Mouse (Mus musculus): ENCODE measurements around the gene Trpc1. TPM values are rescaled to one million over a fixed set of nuclear protein-coding genes. Genes with fewer than 3 reads are reported as not detected.

The Trpc1 gene
- total and polyA plus RNA-seq, 2 experiments from 2014 or later: 9.6 to 23.2 TPM

GRCm38 (mm10) chr9:95783646-95784293, 33.6 kb upstream of the Trpc1 start:
- H3K36me3 ChIP-seq (ENCODE audit: insufficient read depth, low read length): no peaks in the 10 kb centered on the region
- ATAC-seq (0 out of 2 replicates have a peak, but pooled peaks have one; percentile 29), DNase-seq (ENCODE audit: low spot score) (peak; percentile 4)
- H3K4me3 ChIP-seq (ENCODE audit: low read length): no peak overlapping the region
- no peak overlapping the region for H3K27ac ChIP-seq
- H3K4me1 ChIP-seq (ENCODE audit: insufficient read depth, low read length): 0 out of 2 replicates have a peak, but pooled peaks cover 4% of the 10 kb centered on the region
- H3K4me2 ChIP-seq (ENCODE audit: low read depth, low read length): peak overlapping the region; percentile 39
- no peaks in the 10 kb centered on the region for H3K27me3 ChIP-seq (ENCODE audit: insufficient read depth, low read length)
- TF ChIP-seq CTCF (IDR thresholded peaks at IDR 0.05; ENCODE audit: low read depth): no peak
- H3K9me3 ChIP-seq (ENCODE audit: low read length): no peaks in the 10 kb centered on the region
- no peak overlapping the region for H3K9ac ChIP-seq (replicated peaks; ENCODE audit: low read length)
- 61% methylated on average over 17 of the region's 17 CpGs for WGBS

- no peaks in the 10 kb centered on the region for H3K27me3 ChIP-seq (ENCODE audit: insufficient read depth, low read length)
- no peak for ATAC-seq
- no peak overlapping the region for H3K27ac ChIP-seq
- no peaks in the 10 kb centered on the region for H3K36me3 ChIP-seq (ENCODE audit: insufficient read depth, low read length)
- WGBS: 74% methylated on average over 2 of the region's 2 CpGs
- no peak overlapping the region for H3K9ac ChIP-seq (replicated peaks; ENCODE audit: low read length)
- no peak for DNase-seq (ENCODE audit: low spot score)
- no peak for TF ChIP-seq CTCF (IDR thresholded peaks at IDR 0.05; ENCODE audit: low read depth)
- no peak overlapping the region for H3K4me3 ChIP-seq (ENCODE audit: low read length)
- H3K9me3 ChIP-seq (ENCODE audit: low read length): no peaks in the 10 kb centered on the region
- H3K4me2 ChIP-seq (ENCODE audit: low read depth, low read length): no peak overlapping the region
- H3K4me1 ChIP-seq (ENCODE audit: insufficient read depth, low read length): no peaks in the 10 kb centered on the region
Measured at GRCm38 (mm10) chr9:95771671-95772070, 21.5 kb upstream of the Trpc1 start.

GRCm38 (mm10) chr9:95763218-95763617, 13.0 kb upstream of the Trpc1 start:
- Histone ChIP-seq H3K27me3 (ENCODE audit: insufficient read depth, low read length) (no peaks in the 10 kb centered on the region), H3K27ac (no peak overlapping the region), H3K4me3 (ENCODE audit: low read length) (no peak overlapping the region), H3K9me3 (ENCODE audit: low read length) (no peaks in the 10 kb centered on the region), H3K9ac (replicated peaks; ENCODE audit: low read length) (no peak overlapping the region), H3K36me3 (ENCODE audit: insufficient read depth, low read length) (no peaks in the 10 kb centered on the region), H3K4me1 (ENCODE audit: insufficient read depth, low read length) (no peaks in the 10 kb centered on the region), H3K4me2 (ENCODE audit: low read depth, low read length) (no peak overlapping the region)
- DNase-seq (ENCODE audit: low spot score) (no peak), ATAC-seq (no peak)
- 85% methylated on average over 4 of the region's 4 CpGs for WGBS
- TF ChIP-seq CTCF (IDR thresholded peaks at IDR 0.05; ENCODE audit: low read depth): no peak

- H3K9ac ChIP-seq (replicated peaks; ENCODE audit: low read length): no peak overlapping the region
- H3K27ac ChIP-seq: no peak overlapping the region
- H3K27me3 ChIP-seq (ENCODE audit: insufficient read depth, low read length): no peaks in the 10 kb centered on the region
- H3K4me1 ChIP-seq (ENCODE audit: insufficient read depth, low read length): no peaks in the 10 kb centered on the region
- WGBS: 87% methylated on average over 3 of the region's 3 CpGs
- no peaks in the 10 kb centered on the region for H3K9me3 ChIP-seq (ENCODE audit: low read length)
- no peak overlapping the region for H3K4me2 ChIP-seq (ENCODE audit: low read depth, low read length)
- no peaks in the 10 kb centered on the region for H3K36me3 ChIP-seq (ENCODE audit: insufficient read depth, low read length)
- DNase-seq (ENCODE audit: low spot score) (no peak), ATAC-seq (no peak)
- TF ChIP-seq CTCF (IDR thresholded peaks at IDR 0.05; ENCODE audit: low read depth): no peak
- H3K4me3 ChIP-seq (ENCODE audit: low read length): no peak overlapping the region
Measured at GRCm38 (mm10) chr9:95762228-95762627, 12.1 kb upstream of the Trpc1 start.

- Histone ChIP-seq H3K9ac (replicated peaks; ENCODE audit: low read length) (no peak overlapping the region), H3K36me3 (ENCODE audit: insufficient read depth, low read length) (no peaks in the 10 kb centered on the region), H3K4me3 (ENCODE audit: low read length) (no peak overlapping the region), H3K27ac (no peak overlapping the region), H3K4me1 (ENCODE audit: insufficient read depth, low read length) (no peaks in the 10 kb centered on the region), H3K27me3 (ENCODE audit: insufficient read depth, low read length) (no peaks in the 10 kb centered on the region), H3K4me2 (ENCODE audit: low read depth, low read length) (no peak overlapping the region), H3K9me3 (ENCODE audit: low read length) (no peaks in the 10 kb centered on the region)
- DNase-seq (ENCODE audit: low spot score): no peak
- TF ChIP-seq CTCF (IDR thresholded peaks at IDR 0.05; ENCODE audit: low read depth): no peak
- no peak for ATAC-seq
- 93% methylated on average over 8 of the region's 8 CpGs for WGBS
Measured at GRCm38 (mm10) chr9:95761381-95761780, 11.2 kb upstream of the Trpc1 start.

- H3K27ac ChIP-seq: no peak overlapping the region
- peaks cover 6% of the 10 kb centered on the region; the same call in 1 of the 2 replicates for H3K4me1 ChIP-seq (ENCODE audit: insufficient read depth, low read length)
- DNase-seq (ENCODE audit: low spot score) (peak; percentile 25), ATAC-seq (no peak)
- peak overlapping the region; percentile 99 for H3K4me3 ChIP-seq (ENCODE audit: low read length)
- H3K9ac ChIP-seq (replicated peaks; ENCODE audit: low read length): 0 out of 2 replicates have a peak overlapping the region, but pooled peaks have one; percentile 95
- H3K9me3 ChIP-seq (ENCODE audit: low read length): no peaks in the 10 kb centered on the region
- TF ChIP-seq CTCF (IDR thresholded peaks at IDR 0.05; ENCODE audit: low read depth): peak; percentile 53
- 35% methylated on average over 9 of the region's 9 CpGs for WGBS
- no peaks in the 10 kb centered on the region for H3K36me3 ChIP-seq (ENCODE audit: insufficient read depth, low read length)
- no peaks in the 10 kb centered on the region for H3K27me3 ChIP-seq (ENCODE audit: insufficient read depth, low read length)
- H3K4me2 ChIP-seq (ENCODE audit: low read depth, low read length): peak overlapping the region; percentile 69
Measured at GRCm38 (mm10) chr9:95750746-95751145, 571 bp upstream of the Trpc1 start.

- peak; percentile 26 for DNase-seq (ENCODE audit: low spot score)
Measured at GRCm38 (mm10) chr9:95749461-95749928, 680 bp downstream of the Trpc1 start.

More at GRCm38 (mm10) chr9:95749461-95749928, 680 bp downstream of the Trpc1 start:
- Histone ChIP-seq H3K36me3 (ENCODE audit: insufficient read depth, low read length) (no peaks in the 10 kb centered on the region), H3K9ac (replicated peaks; ENCODE audit: low read length) (peak overlapping the region; percentile 95), H3K4me2 (ENCODE audit: low read depth, low read length) (peak overlapping the region; percentile 69), H3K27ac (peak overlapping the region; percentile 83), H3K4me3 (ENCODE audit: low read length) (peak overlapping the region; percentile 99), H3K27me3 (ENCODE audit: insufficient read depth, low read length) (no peaks in the 10 kb centered on the region), H3K4me1 (ENCODE audit: insufficient read depth, low read length) (peaks cover 6% of the 10 kb centered on the region; the same call in 1 of the 2 replicates), H3K9me3 (ENCODE audit: low read length) (no peaks in the 10 kb centered on the region)
- ATAC-seq: peak; percentile 64
- no peak for TF ChIP-seq CTCF (IDR thresholded peaks at IDR 0.05; ENCODE audit: low read depth)
- 1% methylated on average over 32 of the region's 34 CpGs for WGBS

Data from hindbrain, postnatal 0 days (tissue).